Mouse (Mus musculus) heart, embryonic 16.5 days (tissue): ENCODE measurements around the gene Rps11. TPM values are rescaled to one million over a fixed set of nuclear protein-coding genes. Genes with fewer than 3 reads are reported as not detected.

Source experiments
- ATAC-seq: fragments of 200-750 bp; cut with Nextera tagmentation; replicated peaks from 2 replicates; pipeline ENCODE4 v1.8.0; 2017; ENCODE audit warnings: moderate number of reproducible peaks; ENCODE audit not compliant: insufficient read depth, low FRiP score; ENCODE audit errors: extremely low read depth
- H3K27ac ChIP-seq: fragments of 300-500 bp; sonication (generic); 2 replicates; pipeline ENCODE4 v1.5.1; 2014; ENCODE audit warnings: mild to moderate bottlenecking, low read length, control low read depth, moderate library complexity
- H3K27me3 ChIP-seq: fragments of 300-500 bp; sonication (generic); 2 replicates; pipeline ENCODE4 v1.6.1; 2014; ENCODE audit warnings: low read length, mixed read lengths; ENCODE audit not compliant: control insufficient read depth, insufficient read depth
- H3K36me3 ChIP-seq: fragments of 300-500 bp; sonication (generic); 2 replicates; pipeline ENCODE4 v1.6.1; 2014; ENCODE audit not compliant: control insufficient read depth, insufficient read depth
- H3K4me1 ChIP-seq: fragments of 300-500 bp; sonication (generic); 2 replicates; pipeline ENCODE4 v1.6.1; 2014; ENCODE audit warnings: low read length, mixed read lengths; ENCODE audit not compliant: control insufficient read depth, insufficient read depth
- H3K4me2 ChIP-seq: fragments of 300-500 bp; sonication (generic); 2 replicates; pipeline ENCODE4 v1.6.1; 2014; ENCODE audit warnings: low read depth, mild to moderate bottlenecking, control low read depth, low read length
- H3K4me3 ChIP-seq: fragments of 300-500 bp; sonication (generic); 2 replicates; pipeline ENCODE4 v1.5.1; 2014; ENCODE audit warnings: mild to moderate bottlenecking, control low read depth, low read length
- H3K9ac ChIP-seq: fragments of 300-500 bp; sonication (generic); 2 replicates; pipeline ENCODE4 v1.6.1; 2014; ENCODE audit warnings: low read length, control low read depth
- H3K9me3 ChIP-seq: fragments of 300-500 bp; sonication (generic); replicated peaks from 2 replicates; pipeline ENCODE4 v1.6.1; 2016; ENCODE audit warnings: low read length; ENCODE audit not compliant: control insufficient read depth
- WGBS: fragments of 180-500 bp; shearing (Covaris S2); extraction: QIAGEN DNeasy Blood & Tissue Kit; methylation state at CpG from one replicate; pipeline ENCODE4 v1.1.7; 2014; 5-methylcytosine and 5-hydroxymethylcytosine counted together
- polyA plus RNA-seq: library from polyadenylated mRNA; unstranded; fragments of >200 nt; fragmentation: Nextera tagmentation; extraction: Ambion mirVana; gene quantifications from 2 replicates; pipeline ENCODE4 v1.2.1, GENCODE M21; 2015

The Rps11 gene
- polyA plus RNA-seq, 1 experiment from 2014 or later: 812 TPM

- ATAC-seq: no peak
- Histone ChIP-seq H3K36me3 (no peaks in the 10 kb centered on the region), H3K9me3 (no peaks in the 10 kb centered on the region), H3K27ac (no peak overlapping the region), H3K4me1 (peaks cover 14% of the 10 kb centered on the region; the same call in 1 of the 2 replicates), H3K4me2 (no peak overlapping the region), H3K4me3 (no peak overlapping the region), H3K27me3 (no peaks in the 10 kb centered on the region), H3K9ac (no peak overlapping the region)
- WGBS: 61% methylated on average over 12 of the region's 12 CpGs
Measured at GRCm38 (mm10) chr7:45137171-45138006, 13.2 kb upstream of the Rps11 start.

- peaks cover 14% of the 10 kb centered on the region; the same call in 1 of the 2 replicates for H3K4me1 ChIP-seq
- peak within 1 kb of the TSS; percentile 62 for H3K27ac ChIP-seq
- no peaks in the 10 kb centered on the region for H3K36me3 ChIP-seq
- no peaks in the 10 kb centered on the region for H3K27me3 ChIP-seq
- peak within 1 kb of the TSS; percentile 66 for H3K4me3 ChIP-seq
- peak within 1 kb of the TSS; percentile 79 for H3K4me2 ChIP-seq
- peak within 1 kb of the TSS; percentile 78 for H3K9ac ChIP-seq
- ATAC-seq: peak; percentile 85
- under 1% methylated on average over 29 of the region's 29 CpGs for WGBS
- H3K9me3 ChIP-seq: no peaks in the 10 kb centered on the region
Measured at GRCm38 (mm10) chr7:45135993-45136567, 11.8 kb upstream of the Rps11 start, which contains the start of the genes Gm45713 and Flt3l. Gene Gm45713, minus strand, starts transcription at chr7:45136231. Gene Flt3l, minus strand, starts transcription at chr7:45136432.

DNA sequence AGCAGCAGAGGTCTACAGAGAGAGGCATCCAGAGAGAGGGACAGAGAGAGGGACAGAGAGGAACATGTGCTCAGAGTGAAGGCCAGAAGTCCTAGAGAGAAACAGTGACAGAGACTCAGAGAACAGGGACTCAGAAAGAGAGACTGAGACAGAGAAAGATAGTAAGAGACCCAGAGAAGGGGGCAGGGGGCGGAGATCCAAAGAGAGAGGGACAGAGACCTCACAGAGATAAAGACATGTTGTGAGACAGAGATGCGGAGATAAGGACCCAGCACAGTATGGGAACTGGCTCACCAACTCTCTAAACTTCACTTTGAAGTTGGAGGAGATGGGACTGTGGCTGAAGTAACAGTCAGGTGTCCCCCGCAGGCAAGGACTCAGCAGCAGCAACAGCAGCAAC, 11.1 kb upstream of the Rps11 start:
- H3K4me3 ChIP-seq: peak overlapping the region; percentile 66; the same call in 1 of the 2 replicates
- peaks cover 14% of the 10 kb centered on the region; the same call in 1 of the 2 replicates for H3K4me1 ChIP-seq
- no peak for ATAC-seq
- H3K36me3 ChIP-seq: no peaks in the 10 kb centered on the region
- H3K4me2 ChIP-seq: peak overlapping the region; percentile 79
- no peak overlapping the region; the same call in none of the 2 replicates for H3K9ac ChIP-seq
- no peaks in the 10 kb centered on the region for H3K9me3 ChIP-seq
- H3K27me3 ChIP-seq: no peaks in the 10 kb centered on the region
- no peak overlapping the region for H3K27ac ChIP-seq
- WGBS: 59% methylated on average over 3 of the region's 3 CpGs

DNA sequence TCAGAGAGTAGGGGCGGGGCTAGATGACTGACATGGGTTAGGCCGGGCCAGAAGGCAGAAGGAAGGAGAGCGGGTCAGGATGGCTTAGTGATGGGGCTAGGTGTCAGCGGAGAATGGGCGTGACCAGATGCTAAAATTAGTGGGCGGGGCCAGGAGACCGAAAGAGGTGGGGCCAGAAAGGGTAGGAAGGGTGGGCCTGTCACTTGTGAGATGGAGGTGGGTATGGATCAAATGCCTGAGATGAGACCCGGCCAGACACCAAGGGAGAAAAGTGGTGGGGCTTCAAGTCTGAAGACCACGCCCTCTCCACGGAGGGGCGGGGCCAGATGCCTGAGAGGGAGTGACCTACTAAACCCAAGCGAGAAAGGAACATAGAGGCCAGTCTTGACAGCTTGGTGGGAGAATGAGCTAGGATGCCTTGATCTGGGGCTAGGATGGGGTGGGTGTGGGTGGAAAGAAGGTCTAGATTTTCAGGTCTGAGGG, 10.3 kb upstream of the Rps11 start:
- Histone ChIP-seq H3K4me2 (no peak overlapping the region), H3K27me3 (no peaks in the 10 kb centered on the region), H3K36me3 (no peaks in the 10 kb centered on the region), H3K4me3 (no peak overlapping the region), H3K4me1 (peaks cover 15% of the 10 kb centered on the region), H3K9me3 (no peaks in the 10 kb centered on the region), H3K9ac (no peak overlapping the region), H3K27ac (no peak overlapping the region)
- ATAC-seq: no peak
- WGBS: 14% methylated on average over 12 of the region's 12 CpGs

DNA sequence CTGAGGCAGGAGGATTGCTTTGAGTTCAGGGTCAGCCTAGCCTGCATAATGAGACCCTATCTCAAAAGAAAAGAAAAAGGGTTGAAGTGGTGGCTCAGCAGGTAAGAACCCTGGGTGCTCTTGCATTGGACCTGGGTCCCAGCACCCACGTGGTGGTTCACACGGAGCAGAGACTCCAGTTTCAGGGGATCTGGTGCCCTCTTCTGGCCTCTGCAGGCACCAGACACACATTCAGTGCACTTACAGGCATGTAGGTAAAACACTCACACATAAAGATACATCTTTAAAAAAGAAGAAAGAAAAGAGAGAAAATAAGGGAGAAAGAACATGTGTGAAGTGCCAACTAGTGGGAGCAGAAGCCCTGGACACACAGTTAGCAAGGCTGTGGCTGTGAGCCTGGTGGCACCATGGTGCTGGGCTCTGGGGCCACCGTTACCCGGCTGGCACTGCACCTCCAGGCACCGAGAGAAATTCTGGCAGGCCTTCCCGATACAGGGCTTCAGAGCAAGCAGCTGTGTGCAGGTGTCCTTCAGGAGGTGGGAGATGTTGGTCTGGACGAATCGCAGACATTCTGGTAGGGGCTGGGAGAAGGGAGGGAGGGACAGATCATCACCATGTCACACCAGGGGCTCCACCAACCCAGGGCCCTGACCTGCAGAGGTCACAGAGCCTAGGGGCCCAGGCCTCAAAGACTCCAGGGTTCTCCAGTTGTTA, 9.4 kb upstream of the Rps11 start:
- Histone ChIP-seq H3K36me3 (no peaks in the 10 kb centered on the region), H3K4me3 (no peak overlapping the region), H3K4me2 (no peak overlapping the region), H3K27me3 (no peaks in the 10 kb centered on the region), H3K27ac (no peak overlapping the region), H3K9me3 (no peaks in the 10 kb centered on the region), H3K4me1 (peaks cover 18% of the 10 kb centered on the region), H3K9ac (no peak overlapping the region)
- ATAC-seq: no peak
- WGBS: 81% methylated on average over 8 of the region's 8 CpGs

DNA sequence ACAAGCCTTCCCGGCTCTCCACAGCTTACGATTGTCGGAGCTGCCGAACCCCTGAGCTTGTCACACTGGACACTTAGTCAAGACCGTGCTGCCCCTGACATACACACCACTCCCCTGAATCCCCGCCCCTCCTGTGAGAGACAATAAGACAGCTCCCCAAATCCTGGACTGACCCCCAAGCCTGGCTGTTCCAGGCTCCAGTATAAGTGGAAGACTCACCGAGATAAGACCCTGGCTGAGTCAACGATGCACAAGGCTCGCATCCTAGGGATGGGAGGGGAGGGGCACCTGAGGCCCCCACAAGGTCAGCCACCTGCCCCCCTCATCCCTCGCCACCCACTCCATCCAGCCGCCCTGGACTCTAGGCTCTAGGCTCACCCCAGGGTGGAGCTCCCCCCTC, 7.6 kb upstream of the Rps11 start:
- no peak for ATAC-seq
- 58% methylated on average over 11 of the region's 11 CpGs for WGBS
- H3K9ac ChIP-seq: no peak overlapping the region
- no peak overlapping the region for H3K4me2 ChIP-seq
- H3K27ac ChIP-seq: no peak overlapping the region
- peaks cover 3% of the 10 kb centered on the region for H3K36me3 ChIP-seq
- peaks cover 20% of the 10 kb centered on the region for H3K4me1 ChIP-seq
- H3K27me3 ChIP-seq: no peaks in the 10 kb centered on the region
- H3K9me3 ChIP-seq: no peaks in the 10 kb centered on the region
- H3K4me3 ChIP-seq: no peak overlapping the region

- H3K27ac ChIP-seq: peak overlapping the region; percentile 86
- 60% methylated on average over 15 of the region's 15 CpGs for WGBS
- H3K27me3 ChIP-seq: no peaks in the 10 kb centered on the region
- ATAC-seq: no peak
- no peaks in the 10 kb centered on the region for H3K9me3 ChIP-seq
- peak overlapping the region; percentile 69 for H3K4me2 ChIP-seq
- H3K4me3 ChIP-seq: peak overlapping the region; percentile 53
- H3K9ac ChIP-seq: peak overlapping the region; percentile 81
- peaks cover 22% of the 10 kb centered on the region for H3K36me3 ChIP-seq
- H3K4me1 ChIP-seq: peaks cover 26% of the 10 kb centered on the region
Measured at GRCm38 (mm10) chr7:45129776-45130512, 5.7 kb upstream of the Rps11 start.

- peaks cover 22% of the 10 kb centered on the region for H3K36me3 ChIP-seq
- H3K4me3 ChIP-seq: peak overlapping the region; percentile 53
- peaks cover 27% of the 10 kb centered on the region for H3K4me1 ChIP-seq
- H3K9ac ChIP-seq: peak overlapping the region; percentile 81
- 3% methylated on average over 17 of the region's 17 CpGs for WGBS
- peak overlapping the region; percentile 86 for H3K27ac ChIP-seq
- no peaks in the 10 kb centered on the region for H3K9me3 ChIP-seq
- ATAC-seq: no peak
- H3K27me3 ChIP-seq: no peaks in the 10 kb centered on the region
- peak overlapping the region; percentile 69 for H3K4me2 ChIP-seq
Measured at GRCm38 (mm10) chr7:45129318-45129717, 5.1 kb upstream of the Rps11 start.
